Mouse (Mus musculus): ENCODE results near the gene Cfap221.

- TF ChIP-seq CTCF (conservative IDR thresholded peaks at IDR 0.05 in 1 of 2, IDR thresholded peaks at IDR 0.05 in 1 of 2; ENCODE audit: low read depth in 2 of 2, low read length in 2 of 2) (no peak), POLR2A (IDR thresholded peaks at IDR 0.05; ENCODE audit: low read depth, low read length) (no peak), EP300 (IDR thresholded peaks at IDR 0.05; ENCODE audit: low read length) (no peak), ETS1 (conservative IDR thresholded peaks at IDR 0.05; ENCODE audit: low read depth, low read length) (no peak), NRF1 (IDR thresholded peaks at IDR 0.05; ENCODE audit: low read depth, low read length) (no peak), USF1 (IDR thresholded peaks at IDR 0.05; ENCODE audit: low read depth, low read length) (no peak), KAT2A (IDR thresholded peaks at IDR 0.05; ENCODE audit: insufficient replicate concordance, low read length) (no peak), IRF4 (IDR thresholded peaks at IDR 0.05; ENCODE audit: low read depth, low read length) (no peak), TCF12 (IDR thresholded peaks at IDR 0.05; ENCODE audit: low read depth, low read length) (no peak), NELFE (IDR thresholded peaks at IDR 0.05; ENCODE audit: low read depth, low read length) (no peak), GABPA (IDR thresholded peaks at IDR 0.05; ENCODE audit: insufficient replicate concordance, low read depth, low read length) (no peak), ZKSCAN1 (IDR thresholded peaks at IDR 0.05; ENCODE audit: borderline replicate concordance, low read depth, low read length) (no peak)
Observed at GRCm38 (mm10) chr1:120027693-120028092, 30.7 kb upstream of the Cfap221 start.

Measured in CH12.LX (cell line).